Mouse (Mus musculus): ENCODE results near the gene Prss43. TPM values are rescaled to one million over a fixed set of nuclear protein-coding genes. Genes with fewer than 3 reads are reported as not detected.
"Not testable (repeated sequence)": the region's sequence is repeated elsewhere in the genome, so short reads cannot be mapped to it uniquely, and the experiment has no call there.

The Prss43 gene
- polyA plus RNA-seq, 1 experiment from 2014 or later: not detected

DNA sequence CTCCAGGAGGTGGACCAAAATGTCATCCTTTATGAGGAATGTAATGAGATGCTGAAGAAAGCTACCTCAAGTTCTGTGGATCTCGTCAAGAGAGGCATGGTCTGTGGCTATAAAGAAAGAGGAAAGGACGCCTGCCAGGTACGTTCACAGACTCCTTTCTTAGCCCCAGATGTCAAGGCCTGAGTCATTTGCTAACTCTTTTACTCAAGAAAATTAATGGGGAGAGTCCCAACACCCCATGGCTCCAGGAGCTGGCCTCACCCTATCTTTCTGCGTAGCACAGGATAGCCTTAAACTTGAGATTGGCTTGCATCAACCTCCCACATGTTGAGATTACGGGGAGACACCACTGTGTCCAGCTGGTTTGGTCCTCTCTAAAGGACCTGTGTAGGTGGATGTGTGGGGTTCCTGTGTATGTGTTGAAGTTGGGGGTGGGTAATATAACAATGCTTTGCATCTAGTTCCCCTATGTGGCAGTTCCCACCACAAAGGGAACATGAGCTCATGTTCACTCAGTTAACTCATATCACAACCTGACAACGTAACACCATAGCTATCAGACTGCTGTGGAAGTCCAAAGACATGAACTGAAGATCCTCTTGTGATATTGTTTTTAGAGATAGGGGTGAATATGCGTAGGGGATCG, 25.5 kb upstream of the Prss43 start:
- Histone ChIP-seq H3K4me1 (0 out of 2 replicates have a peak, but pooled peaks cover under 1% of the 10 kb centered on the region), H3K9me3 (peaks cover 3% of the 10 kb centered on the region; the same call in 1 of the 2 replicates), H3K4me3 (no peak overlapping the region), H3K4me2 (no peak overlapping the region), H3K36me3 (no peaks in the 10 kb centered on the region), H3K27me3 (replicated peaks) (no peaks in the 10 kb centered on the region), H3K9ac (no peak overlapping the region), H3K27ac (replicated peaks) (no peak overlapping the region)
- 78% methylated on average over 8 of the region's 8 CpGs for WGBS
- ATAC-seq (ENCODE audit: extremely low read depth, insufficient number of reproducible peaks, low FRiP score, low TSS enrichment): no peak

GRCm38 (mm10) chr9:110803294-110803693, 23.2 kb upstream of the Prss43 start:
- H3K9me3 ChIP-seq: peaks cover 3% of the 10 kb centered on the region; the same call in 1 of the 2 replicates

DNA sequence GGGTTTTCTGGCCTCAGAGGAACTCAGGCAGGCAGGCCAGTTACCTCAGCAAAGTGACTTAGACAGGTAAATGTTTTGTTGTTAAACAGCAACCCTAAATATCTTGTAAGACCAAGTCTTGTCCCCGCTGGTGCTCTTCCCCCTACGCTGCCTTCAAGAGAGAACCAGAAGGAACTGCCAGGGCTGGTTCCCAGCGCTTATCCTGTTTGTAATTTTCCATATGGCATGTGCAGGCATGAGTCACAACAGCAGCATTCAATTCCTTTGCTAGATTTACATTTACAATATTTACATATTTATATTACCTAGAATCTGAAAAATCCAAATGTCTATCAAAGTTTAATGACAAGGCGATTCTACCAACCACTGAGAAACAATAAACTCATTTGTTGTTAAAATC, 16.4 kb upstream of the Prss43 start:
- no peaks in the 10 kb centered on the region for H3K36me3 ChIP-seq
- WGBS: 67% methylated on average over 4 of the region's 4 CpGs
- no peak overlapping the region for H3K9ac ChIP-seq
- H3K4me1 ChIP-seq: no peaks in the 10 kb centered on the region
- no peak overlapping the region for H3K27ac ChIP-seq (replicated peaks)
- peaks cover 1% of the 10 kb centered on the region; the same call in 1 of the 2 replicates for H3K9me3 ChIP-seq
- peaks cover 13% of the 10 kb centered on the region for H3K27me3 ChIP-seq (replicated peaks)
- H3K4me3 ChIP-seq: no peak overlapping the region
- no peak for ATAC-seq (ENCODE audit: extremely low read depth, insufficient number of reproducible peaks, low FRiP score, low TSS enrichment)
- H3K4me2 ChIP-seq: no peak overlapping the region

More at GRCm38 (mm10) chr9:110803294-110803693, 23.2 kb upstream of the Prss43 start:
- no peak for ATAC-seq (ENCODE audit: extremely low read depth, insufficient number of reproducible peaks, low FRiP score, low TSS enrichment)
- WGBS: 65% methylated on average over 4 of the region's 4 CpGs
- H3K4me2 ChIP-seq: no peak overlapping the region
- no peaks in the 10 kb centered on the region for H3K4me1 ChIP-seq
- no peak overlapping the region for H3K27ac ChIP-seq (replicated peaks)
- H3K4me3 ChIP-seq: no peak overlapping the region
- no peak overlapping the region for H3K9ac ChIP-seq
- H3K27me3 ChIP-seq (replicated peaks): no peaks in the 10 kb centered on the region
- H3K36me3 ChIP-seq: no peaks in the 10 kb centered on the region

- H3K36me3 ChIP-seq: no peaks in the 10 kb centered on the region
- WGBS: 45% methylated on average over 18 of the region's 18 CpGs
- H3K9ac ChIP-seq: no peak within 1 kb of the TSS
- no peaks in the 10 kb centered on the region for H3K9me3 ChIP-seq
- no peak within 1 kb of the TSS for H3K27ac ChIP-seq (replicated peaks)
- peaks cover 39% of the 10 kb centered on the region for H3K27me3 ChIP-seq (replicated peaks)
- H3K4me1 ChIP-seq: no peaks in the 10 kb centered on the region
- no peak for ATAC-seq (ENCODE audit: extremely low read depth, insufficient number of reproducible peaks, low FRiP score, low TSS enrichment)
- H3K4me3 ChIP-seq: no peak within 1 kb of the TSS
- no peak within 1 kb of the TSS for H3K4me2 ChIP-seq
These were observed 12.7 kb upstream of the Prss43 start, which contains the start of gene Prss44 for GRCm38 (mm10) chr9:110813789-110814188. Gene Prss44, plus strand, starts transcription at chr9:110813994.

DNA sequence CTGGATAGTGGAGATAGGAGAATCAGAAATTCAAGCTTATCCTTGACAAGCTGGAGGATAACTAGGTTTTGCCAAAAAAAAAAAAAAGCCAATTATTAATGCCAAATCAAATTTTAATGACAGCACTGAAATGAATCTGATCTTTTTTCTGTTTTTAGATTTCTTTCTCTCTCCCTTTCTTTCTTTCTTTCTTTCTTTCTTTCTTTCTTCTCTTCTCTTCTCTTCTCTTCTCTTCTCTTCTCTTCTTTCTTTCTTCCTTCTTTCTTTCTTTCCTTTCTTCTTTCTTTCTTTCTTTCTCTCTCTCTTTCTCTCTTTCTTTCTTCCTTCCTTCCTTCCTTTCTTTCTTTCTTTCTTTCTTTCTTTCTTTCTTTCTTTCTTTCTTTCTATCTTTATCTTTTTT, 5.9 kb upstream of the Prss43 start:
- H3K4me1 ChIP-seq; H3K4me3 ChIP-seq; H3K9ac ChIP-seq; H3K27ac ChIP-seq (replicated peaks); H3K9me3 ChIP-seq; ATAC-seq (ENCODE audit: extremely low read depth, insufficient number of reproducible peaks, low FRiP score, low TSS enrichment); H3K4me2 ChIP-seq; H3K36me3 ChIP-seq: not testable (repeated sequence)
- peaks cover 41% of the 10 kb centered on the region for H3K27me3 ChIP-seq (replicated peaks)

- no peak for ATAC-seq (ENCODE audit: extremely low read depth, insufficient number of reproducible peaks, low FRiP score, low TSS enrichment)
- 79% methylated on average over 7 of the region's 7 CpGs for WGBS
- no peak overlapping the region for H3K9ac ChIP-seq
- H3K36me3 ChIP-seq: no peaks in the 10 kb centered on the region
- H3K4me3 ChIP-seq: no peak overlapping the region
- H3K9me3 ChIP-seq: no peaks in the 10 kb centered on the region
- no peaks in the 10 kb centered on the region for H3K4me1 ChIP-seq
- H3K4me2 ChIP-seq: no peak overlapping the region
- no peak overlapping the region for H3K27ac ChIP-seq (replicated peaks)
- H3K27me3 ChIP-seq (replicated peaks): peaks cover 36% of the 10 kb centered on the region
These were observed 5.1 kb upstream of the Prss43 start for GRCm38 (mm10) chr9:110821436-110821835.

DNA sequence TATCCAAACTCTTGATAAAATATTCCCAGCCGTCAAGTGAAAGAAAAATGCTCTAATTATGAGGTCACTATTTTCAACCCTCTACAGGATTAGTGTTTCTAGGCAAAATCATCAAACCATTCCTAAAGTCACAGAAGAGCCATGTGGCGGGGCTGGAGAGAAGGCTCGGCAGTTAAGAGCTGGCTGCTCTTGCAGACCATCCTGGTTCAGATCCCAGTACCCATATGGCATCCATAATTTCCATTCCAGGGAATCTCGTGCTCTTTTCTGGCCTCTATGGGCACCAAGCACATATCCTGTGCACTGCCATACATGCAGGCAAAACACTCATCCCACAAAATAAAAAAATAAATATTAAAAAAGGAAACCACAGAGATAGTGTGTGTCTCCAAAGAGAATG, 1.1 kb upstream of the Prss43 start:
- Histone ChIP-seq H3K27ac (replicated peaks) (no peak overlapping the region), H3K4me2 (no peak overlapping the region), H3K27me3 (replicated peaks) (peaks cover 25% of the 10 kb centered on the region), H3K4me1 (no peaks in the 10 kb centered on the region), H3K9ac (no peak overlapping the region), H3K36me3 (no peaks in the 10 kb centered on the region), H3K4me3 (no peak overlapping the region), H3K9me3 (no peaks in the 10 kb centered on the region)
- no peak for ATAC-seq (ENCODE audit: extremely low read depth, insufficient number of reproducible peaks, low FRiP score, low TSS enrichment)
- WGBS: 62% methylated on average over 4 of the region's 4 CpGs

DNA sequence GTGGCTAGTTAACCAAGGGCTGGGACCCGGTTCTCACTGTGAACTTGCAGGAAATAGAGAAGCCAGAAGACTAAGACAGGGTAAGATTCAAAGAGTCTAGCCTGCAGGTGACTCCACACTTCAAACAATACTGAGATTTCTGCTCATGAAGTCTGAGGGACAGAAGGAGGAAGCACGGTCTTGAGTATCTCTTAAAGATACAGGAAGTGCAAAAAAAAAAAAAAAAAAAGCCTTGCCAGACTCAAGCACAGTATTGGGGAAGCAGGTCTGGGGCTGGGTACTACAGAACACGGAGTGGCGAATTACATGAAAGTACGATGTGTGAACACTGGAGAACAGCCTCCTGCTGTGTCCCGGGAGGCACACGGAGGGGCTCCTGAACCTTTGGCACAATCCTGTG, 658 bp upstream of the Prss43 start:
- H3K27ac ChIP-seq (replicated peaks): no peak overlapping the region
- no peak for ATAC-seq (ENCODE audit: extremely low read depth, insufficient number of reproducible peaks, low FRiP score, low TSS enrichment)

GRCm38 (mm10) chr9:110833021-110833420, 6.5 kb downstream of the Prss43 start:
- 59% methylated on average over 5 of the region's 5 CpGs for WGBS
- Histone ChIP-seq H3K9ac (no peak overlapping the region), H3K27me3 (replicated peaks) (peaks cover 10% of the 10 kb centered on the region; the same call in 1 of the 2 replicates), H3K36me3 (no peaks in the 10 kb centered on the region), H3K27ac (replicated peaks) (no peak overlapping the region), H3K4me2 (no peak overlapping the region), H3K9me3 (no peaks in the 10 kb centered on the region), H3K4me1 (peaks cover 6% of the 10 kb centered on the region; the same call in 1 of the 2 replicates), H3K4me3 (no peak overlapping the region)
- ATAC-seq (ENCODE audit: extremely low read depth, insufficient number of reproducible peaks, low FRiP score, low TSS enrichment): no peak

More for the DNA sequence above, 658 bp upstream of the Prss43 start:
- Histone ChIP-seq H3K27me3 (replicated peaks) (peaks cover 25% of the 10 kb centered on the region), H3K4me2 (no peak overlapping the region), H3K4me1 (no peaks in the 10 kb centered on the region), H3K36me3 (no peaks in the 10 kb centered on the region), H3K4me3 (no peak overlapping the region), H3K9me3 (no peaks in the 10 kb centered on the region), H3K9ac (no peak overlapping the region)
- 68% methylated on average over 7 of the region's 7 CpGs for WGBS

- H3K9me3 ChIP-seq: no peaks in the 10 kb centered on the region
- 63% methylated on average over 19 of the region's 19 CpGs for WGBS
- H3K4me1 ChIP-seq: peaks cover 6% of the 10 kb centered on the region; the same call in 1 of the 2 replicates
- H3K36me3 ChIP-seq: no peaks in the 10 kb centered on the region
- H3K27me3 ChIP-seq (replicated peaks): 0 out of 2 replicates have a peak, but pooled peaks cover 3% of the 10 kb centered on the region
- no peak within 1 kb of the TSS for H3K9ac ChIP-seq
- H3K4me3 ChIP-seq: no peak within 1 kb of the TSS
- H3K27ac ChIP-seq (replicated peaks): no peak within 1 kb of the TSS
- H3K4me2 ChIP-seq: no peak within 1 kb of the TSS
- no peak for ATAC-seq (ENCODE audit: extremely low read depth, insufficient number of reproducible peaks, low FRiP score, low TSS enrichment)
These were observed 7.9 kb downstream of the Prss43 start, which contains the start of gene Prss45 for GRCm38 (mm10) chr9:110834411-110834810. Gene Prss45, plus strand, starts transcription at chr9:110834588.

DNA sequence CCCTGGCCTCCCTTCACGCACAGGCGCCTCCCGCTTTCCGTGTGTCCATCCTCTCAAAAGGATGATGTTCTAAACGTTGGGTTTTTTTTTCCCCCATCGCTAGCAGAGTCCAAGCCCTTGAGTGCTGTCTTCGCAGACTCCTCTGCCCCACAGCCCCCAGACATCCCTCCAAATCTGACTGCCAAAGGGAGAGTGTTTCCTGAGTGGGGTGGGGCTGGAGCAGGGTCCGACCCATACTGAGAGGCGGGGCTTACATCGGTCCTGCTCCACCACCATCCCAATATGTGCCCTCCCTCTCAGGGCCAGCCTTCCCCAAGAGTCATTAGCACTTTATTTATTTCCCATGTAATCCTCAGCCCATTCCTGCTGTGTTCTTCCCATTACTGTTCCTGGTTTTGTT, 8.5 kb downstream of the Prss43 start:
- Histone ChIP-seq H3K4me2 (no peak overlapping the region), H3K27me3 (replicated peaks) (0 out of 2 replicates have a peak, but pooled peaks cover 3% of the 10 kb centered on the region), H3K9me3 (no peaks in the 10 kb centered on the region), H3K4me3 (no peak overlapping the region), H3K36me3 (no peaks in the 10 kb centered on the region), H3K4me1 (peaks cover 6% of the 10 kb centered on the region; the same call in 1 of the 2 replicates), H3K9ac (no peak overlapping the region), H3K27ac (replicated peaks) (no peak overlapping the region)
- WGBS: 24% methylated on average over 10 of the region's 10 CpGs
- no peak for ATAC-seq (ENCODE audit: extremely low read depth, insufficient number of reproducible peaks, low FRiP score, low TSS enrichment)

DNA sequence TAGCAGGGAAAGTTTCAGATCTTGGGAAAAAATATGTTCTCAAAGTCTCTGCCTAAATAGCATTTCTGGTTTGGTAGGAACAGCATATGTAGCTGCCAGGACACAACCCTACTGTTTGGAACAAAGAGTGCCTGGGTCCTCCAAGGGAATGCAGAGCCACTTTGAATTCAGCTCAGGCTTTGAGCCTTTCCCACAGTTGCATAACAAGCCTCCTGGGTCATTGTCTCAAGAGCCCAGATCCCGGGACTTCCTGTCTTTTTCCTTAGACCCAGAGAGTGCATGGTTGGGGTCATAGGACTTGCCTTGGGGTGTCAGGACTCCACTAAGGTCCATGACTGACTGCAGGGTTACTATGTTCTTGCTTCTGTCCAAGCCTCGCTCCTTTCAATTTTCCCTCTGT, 9.6 kb downstream of the Prss43 start:
- H3K36me3 ChIP-seq: no peaks in the 10 kb centered on the region
- no peak overlapping the region for H3K4me3 ChIP-seq
- WGBS: 66% methylated on average over 2 of the region's 2 CpGs
- no peak overlapping the region for H3K27ac ChIP-seq (replicated peaks)
- H3K9me3 ChIP-seq: no peaks in the 10 kb centered on the region
- H3K4me1 ChIP-seq: peaks cover 6% of the 10 kb centered on the region; the same call in 1 of the 2 replicates
- no peak for ATAC-seq (ENCODE audit: extremely low read depth, insufficient number of reproducible peaks, low FRiP score, low TSS enrichment)
- H3K27me3 ChIP-seq (replicated peaks): 0 out of 2 replicates have a peak, but pooled peaks cover under 1% of the 10 kb centered on the region
- H3K4me2 ChIP-seq: no peak overlapping the region
- no peak overlapping the region for H3K9ac ChIP-seq
